Mouse (Mus musculus) thymus, postnatal 36 days (tissue): ENCODE results near the gene Cd44.

Source experiments
- DNase-seq, 2 experiments: peaks; one replicate each; pipeline ENCODE4 v3.0.0; 2022; ENCODE audit warnings: mixed read lengths in 2 of 2

Cd44 gene

GRCm38 (mm10) chr2:102812756-102813155 is 88.7 kb downstream of the Cd44 start:
- DNase-seq: no peak

GRCm38 (mm10) chr2:102809436-102809835 is 92.0 kb downstream of the Cd44 start:
- no peak for DNase-seq

GRCm38 (mm10) chr2:102807633-102808032 is 93.8 kb downstream of the Cd44 start:
- DNase-seq: no peak

GRCm38 (mm10) chr2:102805761-102806496 is 95.5 kb downstream of the Cd44 start:
- no peak for DNase-seq

GRCm38 (mm10) chr2:102805283-102805682 is 96.2 kb downstream of the Cd44 start:
- no peak for DNase-seq

- peak in 1 of 2 experiments; percentile 5 for DNase-seq
Observed at GRCm38 (mm10) chr2:102804109-102804508, 97.4 kb downstream of the Cd44 start.

GRCm38 (mm10) chr2:102801899-102802298 is 99.6 kb downstream of the Cd44 start:
- DNase-seq: no peak

- DNase-seq: no peak
Observed at GRCm38 (mm10) chr2:102798149-102798548, 103.3 kb downstream of the Cd44 start.

GRCm38 (mm10) chr2:102795034-102795433 is 106.4 kb downstream of the Cd44 start:
- no peak for DNase-seq

GRCm38 (mm10) chr2:102792804-102793203 is 108.7 kb downstream of the Cd44 start:
- DNase-seq: no peak

GRCm38 (mm10) chr2:102791641-102792040 is 109.8 kb downstream of the Cd44 start:
- DNase-seq: no peak

GRCm38 (mm10) chr2:102785696-102786095 is 115.8 kb downstream of the Cd44 start:
- no peak for DNase-seq

GRCm38 (mm10) chr2:102782751-102783150 is 118.7 kb downstream of the Cd44 start:
- DNase-seq: no peak

- DNase-seq: no peak
Observed at GRCm38 (mm10) chr2:102778208-102778607, 123.3 kb downstream of the Cd44 start.

- no peak for DNase-seq
Observed at GRCm38 (mm10) chr2:102775561-102775960, 125.9 kb downstream of the Cd44 start.

GRCm38 (mm10) chr2:102774700-102775099 is 126.8 kb downstream of the Cd44 start:
- no peak for DNase-seq

GRCm38 (mm10) chr2:102772276-102772675 is 129.2 kb downstream of the Cd44 start:
- DNase-seq: no peak

- DNase-seq: no peak
Observed at GRCm38 (mm10) chr2:102771304-102771703, 130.2 kb downstream of the Cd44 start.

- DNase-seq: no peak
Observed at GRCm38 (mm10) chr2:102768267-102768666, 133.2 kb downstream of the Cd44 start.

GRCm38 (mm10) chr2:102764602-102765374 is 136.7 kb downstream of the Cd44 start:
- DNase-seq: no peak

GRCm38 (mm10) chr2:102763991-102764390 is 137.5 kb downstream of the Cd44 start:
- DNase-seq: no peak

GRCm38 (mm10) chr2:102763176-102763575 is 138.3 kb downstream of the Cd44 start:
- DNase-seq: no peak
